Mouse (Mus musculus) liver, adult (tissue): Measurements from ENCODE around the gene Ccdc137.

Experiments
- GATA4 ChIP-seq: IDR thresholded peaks from 2 replicates; pipeline ENCODE4 v1.6.1; 2014; ENCODE audit warnings: mild to moderate bottlenecking, low read length; ENCODE audit not compliant: insufficient replicate concordance

Ccdc137 gene

GRCm38 (mm10) chr11:120488516-120488915, 30.6 kb downstream of the Ccdc137 start:
- TF ChIP-seq GATA4: no peak

DNA sequence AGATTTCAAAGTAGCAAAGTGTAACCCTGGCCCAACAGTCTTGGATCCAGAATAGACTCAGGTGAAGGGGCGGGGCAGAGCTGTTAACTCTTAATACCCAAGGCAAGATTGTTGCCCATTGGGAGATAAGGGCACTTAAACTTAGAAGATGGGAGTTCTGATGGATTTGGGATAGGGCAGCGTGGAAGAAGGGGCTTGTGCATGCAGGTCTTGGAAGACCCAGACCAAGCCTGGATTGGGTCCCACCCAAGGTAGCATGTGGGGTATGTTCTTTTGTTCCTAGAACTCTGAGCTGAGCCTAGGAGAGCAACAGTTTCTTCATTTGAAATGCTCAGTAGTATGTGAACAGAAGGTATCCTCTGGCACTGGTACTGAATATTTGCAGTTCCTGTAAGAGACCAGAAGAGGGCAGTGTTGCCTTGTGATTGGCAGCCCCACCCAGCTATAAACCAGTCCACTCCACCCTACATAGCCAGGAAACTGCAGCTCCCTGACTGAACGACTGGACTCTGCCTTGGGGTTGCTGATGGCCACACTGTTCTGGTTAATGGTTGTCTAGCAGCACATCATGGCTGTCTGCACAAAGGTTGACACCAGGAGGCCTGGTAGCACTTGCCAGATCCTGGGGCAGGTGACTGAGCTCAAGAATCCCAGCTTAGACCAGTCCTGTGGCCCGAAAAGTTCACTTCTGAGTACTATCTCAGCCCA, 31.3 kb downstream of the Ccdc137 start:
- TF ChIP-seq GATA4: 0 out of 2 replicates have a peak, but pooled peaks have one; percentile 17

- TF ChIP-seq GATA4: no peak
These were observed 32.6 kb downstream of the Ccdc137 start for GRCm38 (mm10) chr11:120490291-120491046.

GRCm38 (mm10) chr11:120491317-120492023, 33.6 kb downstream of the Ccdc137 start, which contains the start of gene Slc25a10:
Gene Slc25a10 (plus strand): TSS chr11:120491840.
- TF ChIP-seq GATA4: no peak

DNA sequence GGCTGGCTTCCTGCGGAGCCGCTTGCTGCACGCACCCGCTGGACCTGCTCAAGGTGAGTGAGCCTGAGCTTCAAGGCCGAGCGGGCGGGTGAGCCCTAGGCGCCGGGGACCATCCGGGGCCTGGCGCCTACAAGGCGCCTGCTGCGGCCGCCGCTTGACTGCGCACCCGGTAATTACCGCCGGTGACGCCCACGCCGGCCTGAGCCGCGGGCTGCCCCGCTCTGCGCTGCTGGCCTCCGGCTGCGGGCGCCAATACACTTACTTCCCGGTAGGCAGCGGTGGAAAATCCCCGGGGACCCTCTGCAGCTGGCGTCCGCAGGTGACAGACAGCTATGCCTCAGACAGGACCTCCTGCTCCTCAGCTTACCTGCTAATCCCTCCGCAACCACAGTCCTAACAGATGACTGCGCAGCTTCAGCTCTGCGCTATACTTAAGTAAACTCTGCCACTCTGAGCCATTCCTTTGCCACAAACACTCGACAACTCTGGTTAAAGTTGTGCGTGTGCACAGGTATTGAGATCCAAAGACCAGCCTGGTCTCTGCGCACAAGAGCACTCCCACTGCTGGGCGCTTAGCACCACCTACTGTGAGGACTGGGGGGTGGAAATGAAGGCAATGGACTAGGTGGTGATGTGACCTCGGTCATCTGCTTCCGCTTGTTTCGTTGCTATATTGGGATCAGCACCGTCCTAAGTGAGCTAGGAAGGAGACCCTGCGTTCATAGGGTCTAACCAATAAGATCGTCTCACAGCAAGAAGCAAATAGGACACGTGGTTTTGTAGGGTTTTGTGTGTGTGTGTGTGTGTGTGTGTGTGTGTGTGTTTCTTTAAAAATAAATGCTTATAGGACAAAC, 34.3 kb downstream of the Ccdc137 start:
- TF ChIP-seq GATA4: no peak

GRCm38 (mm10) chr11:120492878-120493203, 34.9 kb downstream of the Ccdc137 start:
- TF ChIP-seq GATA4: no peak

DNA sequence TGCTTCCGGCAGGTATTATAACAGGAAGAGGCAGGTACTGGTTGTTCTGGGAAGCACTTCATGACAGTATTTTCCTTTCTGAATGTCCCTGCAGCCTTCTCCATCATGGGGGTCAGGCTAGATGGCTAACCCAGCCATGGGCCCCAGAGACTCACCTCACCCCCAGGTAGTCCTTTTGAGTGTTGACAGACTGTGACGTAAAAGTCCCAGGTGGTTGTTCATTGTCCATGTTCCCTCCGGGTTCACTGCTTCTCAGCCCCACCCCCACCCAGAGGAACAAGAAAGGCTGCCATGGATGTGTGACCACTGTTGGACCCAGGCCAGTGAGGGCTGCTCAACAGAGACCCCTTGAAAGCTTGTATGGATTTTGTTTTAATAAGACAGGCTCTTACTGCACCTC, 35.4 kb downstream of the Ccdc137 start:
- no peak for TF ChIP-seq GATA4

GRCm38 (mm10) chr11:120493911-120494310, 36.0 kb downstream of the Ccdc137 start:
- no peak for TF ChIP-seq GATA4

DNA sequence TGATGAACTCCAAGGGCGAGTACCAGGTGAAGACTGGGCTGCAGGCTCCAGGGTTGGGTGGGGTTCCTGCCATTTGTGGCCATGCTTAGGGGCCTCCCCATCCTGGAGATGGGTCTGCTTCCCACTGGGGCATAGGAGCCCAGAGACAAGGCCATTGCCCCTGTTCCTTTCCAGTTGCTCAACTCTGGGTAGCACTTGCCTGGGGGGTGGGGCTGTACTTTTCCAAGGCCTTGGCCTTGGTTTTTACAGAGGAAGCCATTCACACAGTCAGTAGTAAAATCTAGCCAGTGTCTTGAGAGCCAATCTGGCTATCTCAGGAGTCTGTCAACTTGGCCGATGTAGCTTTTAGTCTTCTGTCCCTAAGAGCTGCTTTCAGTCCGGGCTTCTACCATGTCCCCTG, 39.5 kb downstream of the Ccdc137 start:
- no peak for TF ChIP-seq GATA4

DNA sequence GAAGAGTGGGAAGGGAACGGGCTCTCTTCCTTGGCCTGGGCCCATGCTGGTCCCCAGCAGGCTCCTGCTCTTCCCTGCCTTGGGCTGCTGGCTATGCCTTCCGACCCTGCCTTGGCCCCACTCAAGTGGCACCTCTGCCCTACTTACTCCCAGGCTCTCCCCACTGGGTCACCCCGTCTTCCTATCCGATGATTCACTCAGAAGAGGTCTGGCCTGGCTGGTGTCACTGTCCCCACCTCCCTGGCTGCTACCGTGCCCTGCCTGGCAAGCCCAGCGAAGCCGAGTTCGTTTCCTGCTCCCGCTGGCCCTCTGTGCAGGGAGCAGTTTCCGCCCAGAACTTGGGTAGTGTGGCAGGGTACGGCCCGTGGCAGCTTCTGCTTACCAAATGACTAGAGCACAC, 40.3 kb downstream of the Ccdc137 start:
- no peak for TF ChIP-seq GATA4

GRCm38 (mm10) chr11:120498891-120499290, 41.0 kb downstream of the Ccdc137 start:
- TF ChIP-seq GATA4: no peak

DNA sequence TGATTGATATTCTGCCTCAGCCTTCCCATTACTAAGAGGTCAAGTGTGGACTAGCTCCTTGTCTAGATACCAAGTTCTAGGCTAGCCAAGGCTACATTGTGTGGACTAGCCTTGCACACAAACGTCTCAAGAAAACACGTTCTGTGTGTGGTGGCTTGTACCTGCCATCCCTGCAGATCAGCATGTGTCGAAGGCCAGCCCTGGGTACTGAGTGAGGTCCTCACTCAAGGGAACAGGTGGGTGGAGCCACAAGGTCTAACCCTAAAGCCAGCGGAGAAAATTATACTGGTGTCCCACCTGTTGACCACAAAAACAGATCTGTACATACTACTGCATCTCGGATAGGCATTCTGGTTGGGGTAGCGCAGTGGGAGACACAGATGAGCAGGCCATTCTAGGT, 42.0 kb downstream of the Ccdc137 start:
- TF ChIP-seq GATA4: no peak

GRCm38 (mm10) chr11:120500357-120500756, 42.4 kb downstream of the Ccdc137 start:
- TF ChIP-seq GATA4: peak; percentile 22; the same call in 1 of the 2 replicates

DNA sequence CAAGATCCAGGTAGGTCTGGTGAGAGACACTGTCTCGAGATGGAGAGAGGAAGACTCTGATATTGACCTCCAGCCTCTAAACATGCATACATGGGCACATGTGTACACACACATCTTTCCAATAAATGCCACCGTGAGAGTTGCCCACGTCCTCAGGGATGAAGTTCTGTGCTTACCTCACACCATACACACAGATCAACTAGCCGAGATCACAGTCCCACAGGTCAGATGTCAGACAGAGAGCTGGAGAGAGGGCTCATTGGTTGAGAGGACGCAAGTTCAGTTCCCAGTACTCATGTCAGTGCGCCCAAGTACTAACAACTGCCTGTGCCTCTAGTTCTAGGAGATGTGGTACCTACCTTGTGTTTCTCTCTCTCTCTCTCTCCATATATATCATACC, 43.1 kb downstream of the Ccdc137 start:
- no peak for TF ChIP-seq GATA4

GRCm38 (mm10) chr11:120501701-120502100, 43.8 kb downstream of the Ccdc137 start:
- no peak for TF ChIP-seq GATA4
